Mouse (Mus musculus): ENCODE data around the gene Serpina1e.
"Not testable (repeated sequence)": the region's sequence is repeated elsewhere in the genome, so short reads cannot be mapped to it uniquely, and the experiment has no call there.

The Serpina1e gene

DNA sequence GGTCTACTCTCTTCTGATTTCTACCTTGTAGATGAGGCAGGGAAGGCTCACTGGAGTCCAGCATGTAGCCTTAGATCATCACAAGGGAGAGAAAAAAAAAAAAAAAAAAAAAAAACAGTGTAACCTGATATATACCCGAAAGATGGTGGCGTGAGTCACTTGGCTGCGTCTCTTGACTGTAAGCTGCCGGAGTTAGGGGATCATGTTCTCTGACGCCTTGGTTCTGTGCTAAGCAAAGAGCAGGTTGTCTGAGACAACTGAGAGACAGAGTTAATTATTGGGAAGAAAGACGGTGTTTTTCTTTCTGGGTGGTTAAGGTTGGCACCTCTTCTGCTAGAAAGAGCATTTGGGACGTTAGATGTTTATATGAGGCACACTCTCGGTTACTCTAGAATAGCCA lies 4.1 kb upstream of the Serpina1e start:
- no peak for DNase-seq (ENCODE audit: low spot score in 2 of 2)

- no peak for DNase-seq (ENCODE audit: low spot score in 2 of 2)
Observed at GRCm38 (mm10) chr12:103962337-103962736, 3.6 kb upstream of the Serpina1e start.

DNA sequence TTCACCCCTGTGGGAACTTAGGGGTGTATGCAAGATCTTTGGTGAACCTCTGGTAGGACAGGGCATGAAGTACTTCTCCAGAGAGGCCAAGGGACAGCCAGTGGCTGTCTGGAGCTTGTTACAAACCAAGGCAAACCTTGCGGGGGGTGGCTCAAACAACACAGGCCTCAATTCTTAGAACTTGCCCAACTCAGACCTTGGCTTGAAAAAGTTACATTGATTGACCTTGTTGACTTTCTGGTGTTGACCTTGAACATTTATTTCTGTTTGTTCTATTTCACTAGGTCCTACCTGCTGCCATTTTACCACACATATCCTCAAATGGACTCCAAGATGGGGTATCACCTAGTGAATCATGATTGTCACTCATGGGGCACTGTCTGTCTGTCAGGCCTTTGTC lies 2.9 kb upstream of the Serpina1e start:
- DNase-seq (ENCODE audit: low spot score in 2 of 2) = no peak

DNA sequence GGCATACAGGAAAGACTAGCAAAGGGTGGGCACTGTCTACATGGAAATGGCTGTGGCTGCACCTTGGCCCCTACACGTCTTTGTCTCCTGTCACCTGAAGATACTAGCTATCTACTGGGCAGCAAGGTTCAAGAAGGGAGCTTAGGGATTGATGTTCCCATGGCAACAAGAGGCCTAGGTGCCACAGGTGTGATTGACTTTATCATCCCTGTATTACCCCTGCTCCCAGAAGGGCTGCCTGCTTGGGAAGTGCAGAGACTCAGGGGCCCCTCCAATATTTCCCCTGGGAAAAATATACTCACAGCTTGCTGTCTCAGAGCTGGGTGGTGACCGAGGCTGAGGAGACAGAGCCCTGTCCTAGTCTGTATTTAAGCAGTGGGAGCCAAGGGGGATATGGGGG lies 2.2 kb downstream of the Serpina1e start:
- not testable (repeated sequence) for DNase-seq (ENCODE audit: low spot score in 2 of 2)

- not testable (repeated sequence) for DNase-seq (ENCODE audit: low spot score in 2 of 2)
Observed at GRCm38 (mm10) chr12:103952972-103953371, 5.8 kb downstream of the Serpina1e start.

DNA sequence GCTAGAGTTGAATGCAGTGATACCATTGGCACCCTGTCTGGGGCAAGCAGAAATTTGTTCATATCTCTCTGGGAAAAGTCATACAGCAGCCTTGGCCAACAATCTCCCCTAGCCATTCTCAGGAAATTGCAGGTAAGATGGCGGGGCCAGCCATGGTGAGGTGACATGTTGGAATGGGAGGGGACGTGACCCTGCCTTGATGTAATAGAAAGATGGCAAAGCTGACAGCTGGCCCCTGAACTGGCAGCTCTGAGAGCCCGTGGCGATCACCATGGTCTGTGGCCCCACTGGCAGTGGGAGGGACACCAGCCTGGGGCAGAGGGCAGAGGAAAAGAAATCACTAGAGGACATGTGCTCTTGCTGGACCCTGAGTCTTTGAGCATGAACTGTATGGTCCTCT lies 12.5 kb downstream of the Serpina1e start:
- no peak for DNase-seq (ENCODE audit: low spot score in 2 of 2)

GRCm38 (mm10) chr12:103909181-103909580 lies 49.6 kb downstream of the Serpina1e start:
- not testable (repeated sequence) for DNase-seq (ENCODE audit: low spot score in 2 of 2)

- not testable (repeated sequence) for DNase-seq (ENCODE audit: low spot score in 2 of 2)
Observed at GRCm38 (mm10) chr12:103907746-103908145, 51.0 kb downstream of the Serpina1e start.

DNA sequence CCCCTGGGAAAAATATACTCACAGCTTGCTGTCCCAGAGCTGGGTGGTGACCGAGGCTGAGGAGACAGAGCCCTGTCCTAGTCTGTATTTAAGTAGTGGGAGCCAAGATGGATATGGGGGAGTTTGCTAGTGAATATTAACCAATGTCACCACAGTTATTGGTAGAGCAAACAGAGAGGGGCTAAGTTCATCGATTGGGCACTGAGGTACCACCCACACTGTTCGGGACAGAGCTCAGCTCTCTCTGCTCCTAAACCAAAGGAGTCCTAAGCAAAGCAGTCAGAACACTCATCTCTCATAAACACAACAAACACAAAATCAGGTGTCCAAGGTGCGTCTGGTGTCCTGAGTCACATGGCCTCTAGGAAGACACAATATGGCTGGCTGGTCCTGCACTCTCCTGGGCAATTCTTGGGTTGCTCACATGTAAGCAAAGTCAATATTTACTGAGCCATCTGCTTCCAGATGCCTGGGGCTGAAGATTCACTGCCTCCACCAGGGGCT lies 53.9 kb downstream of the Serpina1e start, which contains the start of gene Serpina1c:
Gene Serpina1c (minus strand): TSS at position 51 of the 504 bp plus-strand sequence.
- DNase-seq (ENCODE audit: low spot score in 2 of 2) = not testable (repeated sequence)

- DNase-seq (ENCODE audit: low spot score in 2 of 2) = peak in 1 of 2 experiments; percentile 33
Observed at GRCm38 (mm10) chr12:103901929-103902328, 56.8 kb downstream of the Serpina1e start.

Data from spleen, postnatal 4 days (tissue).